Mouse (Mus musculus): ENCODE measurements around the gene Dlgap5.

GRCm38 (mm10) chr14:47383911-47384310, 34.3 kb downstream of the Dlgap5 start:
- TF ChIP-seq ZC3H11A (IDR thresholded peaks at IDR 0.05; ENCODE audit: low read depth, low read length) = no peak
- TF ChIP-seq MXI1 (IDR thresholded peaks at IDR 0.05; ENCODE audit: low read depth, low read length) = no peak
- TF ChIP-seq PAX5 (IDR thresholded peaks at IDR 0.05; ENCODE audit: low read length) = no peak
- no peak for TF ChIP-seq CTCF (conservative IDR thresholded peaks at IDR 0.05 in 1 of 2, IDR thresholded peaks at IDR 0.05 in 1 of 2; ENCODE audit: low read depth in 2 of 2, low read length in 2 of 2)
- no peak for TF ChIP-seq TCF12 (IDR thresholded peaks at IDR 0.05; ENCODE audit: low read depth, low read length)
- no peak for TF ChIP-seq JUN (IDR thresholded peaks at IDR 0.05; ENCODE audit: insufficient read depth, low read depth, low read length)
- TF ChIP-seq USF2 (conservative IDR thresholded peaks at IDR 0.05; ENCODE audit: low read depth, low read length) = no peak
- TF ChIP-seq POLR2AphosphoS2 (IDR thresholded peaks at IDR 0.05; ENCODE audit: low read depth, low read length) = no peak
- no peak for TF ChIP-seq CHD2 (IDR thresholded peaks at IDR 0.05; ENCODE audit: low read length)
- no peak for TF ChIP-seq NRF1 (IDR thresholded peaks at IDR 0.05; ENCODE audit: low read depth, low read length)
- no peak for TF ChIP-seq ZNF384 (IDR thresholded peaks at IDR 0.05; ENCODE audit: low read depth, low read length)

Measured in CH12.LX (cell line).